Mouse (Mus musculus): ENCODE measurements around the gene Pdcl2. TPM values are rescaled to one million over a fixed set of nuclear protein-coding genes. Genes with fewer than 3 reads are reported as not detected.

Gene Pdcl2
- total and polyA plus RNA-seq, 2 experiments, result not detected

- Histone ChIP-seq H3K27ac (replicated peaks; ENCODE audit: insufficient read depth, low read depth, low read length) (no peak overlapping the region), H3K36me3 (ENCODE audit: control insufficient read depth, insufficient read depth, low read length) (no peaks in the 10 kb centered on the region), H3K27me3 (ENCODE audit: control insufficient read depth, insufficient read depth, low read length) (peaks cover 5% of the 10 kb centered on the region; the same call in 1 of the 2 replicates), H3K4me3 (ENCODE audit: insufficient read depth, low read depth, low read length) (no peak overlapping the region), H3K79me2 (ENCODE audit: control insufficient read depth, insufficient read depth, low read length) (no peaks in the 10 kb centered on the region), H3K9ac (ENCODE audit: low read depth, low read length) (no peak overlapping the region), H3K4me1 (ENCODE audit: control insufficient read depth, insufficient read depth, low read length) (no peaks in the 10 kb centered on the region)
- DNase-seq (ENCODE audit: extremely low read depth, low read depth, low spot score), result peak; percentile 19
- WGBS, result 73% methylated on average over 1 of the region's 1 CpGs
- TF ChIP-seq POLR2A (IDR thresholded peaks at IDR 0.05; ENCODE audit: extremely low read depth, insufficient read depth, low read length) (no peak), CTCF (IDR thresholded peaks at IDR 0.05; ENCODE audit: low read depth, low read length) (no peak)
These were observed 29.1 kb upstream of the Pdcl2 start for GRCm38 (mm10) chr5:76360057-76360456.

GRCm38 (mm10) chr5:76351953-76352611 is 21.1 kb upstream of the Pdcl2 start:
- Histone ChIP-seq H3K4me1 (ENCODE audit: control insufficient read depth, insufficient read depth, low read length) (no peaks in the 10 kb centered on the region), H3K36me3 (ENCODE audit: control insufficient read depth, insufficient read depth, low read length) (no peaks in the 10 kb centered on the region), H3K27ac (replicated peaks; ENCODE audit: insufficient read depth, low read depth, low read length) (no peak overlapping the region), H3K4me3 (ENCODE audit: insufficient read depth, low read depth, low read length) (no peak overlapping the region), H3K9ac (ENCODE audit: low read depth, low read length) (no peak overlapping the region), H3K27me3 (ENCODE audit: control insufficient read depth, insufficient read depth, low read length) (no peaks in the 10 kb centered on the region), H3K79me2 (ENCODE audit: control insufficient read depth, insufficient read depth, low read length) (no peaks in the 10 kb centered on the region)
- 80% methylated on average over 7 of the region's 7 CpGs for WGBS
- TF ChIP-seq POLR2A (IDR thresholded peaks at IDR 0.05; ENCODE audit: extremely low read depth, insufficient read depth, low read length) (no peak), CTCF (IDR thresholded peaks at IDR 0.05; ENCODE audit: low read depth, low read length) (no peak)
- no peak for DNase-seq (ENCODE audit: extremely low read depth, low read depth, low spot score)

- no peak overlapping the region for H3K27ac ChIP-seq (replicated peaks; ENCODE audit: insufficient read depth, low read depth, low read length)
- WGBS, result 85% methylated on average over 5 of the region's 5 CpGs
- TF ChIP-seq POLR2A (IDR thresholded peaks at IDR 0.05; ENCODE audit: extremely low read depth, insufficient read depth, low read length) (no peak), CTCF (IDR thresholded peaks at IDR 0.05; ENCODE audit: low read depth, low read length) (no peak)
These were observed 20.6 kb upstream of the Pdcl2 start for GRCm38 (mm10) chr5:76351537-76351936.

GRCm38 (mm10) chr5:76346137-76346536 is 15.2 kb upstream of the Pdcl2 start:
- Histone ChIP-seq H3K27ac (replicated peaks; ENCODE audit: insufficient read depth, low read depth, low read length) (no peak overlapping the region), H3K79me2 (ENCODE audit: control insufficient read depth, insufficient read depth, low read length) (no peaks in the 10 kb centered on the region), H3K36me3 (ENCODE audit: control insufficient read depth, insufficient read depth, low read length) (no peaks in the 10 kb centered on the region), H3K4me1 (ENCODE audit: control insufficient read depth, insufficient read depth, low read length) (no peaks in the 10 kb centered on the region), H3K4me3 (ENCODE audit: insufficient read depth, low read depth, low read length) (no peak overlapping the region), H3K27me3 (ENCODE audit: control insufficient read depth, insufficient read depth, low read length) (no peaks in the 10 kb centered on the region), H3K9ac (ENCODE audit: low read depth, low read length) (no peak overlapping the region)
- TF ChIP-seq CTCF (IDR thresholded peaks at IDR 0.05; ENCODE audit: low read depth, low read length) (no peak), POLR2A (IDR thresholded peaks at IDR 0.05; ENCODE audit: extremely low read depth, insufficient read depth, low read length) (no peak)
- no peak for DNase-seq (ENCODE audit: extremely low read depth, low read depth, low spot score)
- WGBS, result 79% methylated on average over 2 of the region's 2 CpGs

More at GRCm38 (mm10) chr5:76351537-76351936, 20.6 kb upstream of the Pdcl2 start:
- Histone ChIP-seq H3K4me3 (ENCODE audit: insufficient read depth, low read depth, low read length) (no peak overlapping the region), H3K9ac (ENCODE audit: low read depth, low read length) (no peak overlapping the region), H3K4me1 (ENCODE audit: control insufficient read depth, insufficient read depth, low read length) (no peaks in the 10 kb centered on the region), H3K27me3 (ENCODE audit: control insufficient read depth, insufficient read depth, low read length) (no peaks in the 10 kb centered on the region), H3K36me3 (ENCODE audit: control insufficient read depth, insufficient read depth, low read length) (no peaks in the 10 kb centered on the region), H3K79me2 (ENCODE audit: control insufficient read depth, insufficient read depth, low read length) (no peaks in the 10 kb centered on the region)
- no peak for DNase-seq (ENCODE audit: extremely low read depth, low read depth, low spot score)

GRCm38 (mm10) chr5:76340931-76341330 is 10.0 kb upstream of the Pdcl2 start:
- DNase-seq (ENCODE audit: extremely low read depth, low read depth, low spot score), result no peak
- Histone ChIP-seq H3K9ac (ENCODE audit: low read depth, low read length) (no peak overlapping the region), H3K27me3 (ENCODE audit: control insufficient read depth, insufficient read depth, low read length) (no peaks in the 10 kb centered on the region), H3K4me3 (ENCODE audit: insufficient read depth, low read depth, low read length) (no peak overlapping the region), H3K27ac (replicated peaks; ENCODE audit: insufficient read depth, low read depth, low read length) (no peak overlapping the region), H3K79me2 (ENCODE audit: control insufficient read depth, insufficient read depth, low read length) (no peaks in the 10 kb centered on the region), H3K4me1 (ENCODE audit: control insufficient read depth, insufficient read depth, low read length) (no peaks in the 10 kb centered on the region), H3K36me3 (ENCODE audit: control insufficient read depth, insufficient read depth, low read length) (no peaks in the 10 kb centered on the region)
- WGBS, result 46% methylated on average over 2 of the region's 2 CpGs
- TF ChIP-seq POLR2A (IDR thresholded peaks at IDR 0.05; ENCODE audit: extremely low read depth, insufficient read depth, low read length) (no peak), CTCF (IDR thresholded peaks at IDR 0.05; ENCODE audit: low read depth, low read length) (no peak)

- no peak overlapping the region for H3K9ac ChIP-seq (ENCODE audit: low read depth, low read length)
- H3K27ac ChIP-seq (replicated peaks; ENCODE audit: insufficient read depth, low read depth, low read length), result no peak overlapping the region
- H3K79me2 ChIP-seq (ENCODE audit: control insufficient read depth, insufficient read depth, low read length), result no peaks in the 10 kb centered on the region
- H3K4me3 ChIP-seq (ENCODE audit: insufficient read depth, low read depth, low read length), result no peak overlapping the region
- WGBS, result 85% methylated on average over 8 of the region's 8 CpGs
- no peaks in the 10 kb centered on the region for H3K27me3 ChIP-seq (ENCODE audit: control insufficient read depth, insufficient read depth, low read length)
- DNase-seq (ENCODE audit: extremely low read depth, low read depth, low spot score), result no peak
- no peaks in the 10 kb centered on the region for H3K4me1 ChIP-seq (ENCODE audit: control insufficient read depth, insufficient read depth, low read length)
- no peak for TF ChIP-seq POLR2A (IDR thresholded peaks at IDR 0.05; ENCODE audit: extremely low read depth, insufficient read depth, low read length)
- TF ChIP-seq CTCF (IDR thresholded peaks at IDR 0.05; ENCODE audit: low read depth, low read length), result no peak
- no peaks in the 10 kb centered on the region for H3K36me3 ChIP-seq (ENCODE audit: control insufficient read depth, insufficient read depth, low read length)
These were observed 6.1 kb upstream of the Pdcl2 start for GRCm38 (mm10) chr5:76337100-76337499.
